Mouse (Mus musculus): ENCODE results near the gene Yipf3. TPM values are rescaled to one million over a fixed set of nuclear protein-coding genes. Genes with fewer than 3 reads are reported as not detected.

The Yipf3 gene
- 10 to 100 TPM; 55.3 to 56.7 TPM for total RNA-seq (2021)

- DNase-seq, result peak; percentile 96
- intact Hi-C loops (cut with DNase I), result no loop called here
Measured at GRCm38 (mm10) chr17:46247512-46248188, at the start of gene Yipf3, which contains the start of gene Polr1c. Yipf3 (plus strand) TSS chr17:46248080. Polr1c (minus strand) TSS chr17:46248054.

GRCm38 (mm10) chr17:46201151-46201550 lies 46.7 kb upstream of the Yipf3 start:
- intact Hi-C loops (cut with DNase I), result no loop called here
- no peak for DNase-seq

- peak; percentile 94 for DNase-seq
- intact Hi-C loops (cut with DNase I), result no loop called here
Measured at GRCm38 (mm10) chr17:46202421-46203071, 45.3 kb upstream of the Yipf3 start, which contains the start of the genes Polh and Xpo5. Polh (minus strand) TSS chr17:46202645. Xpo5 (plus strand) TSS chr17:46202782.

- intact Hi-C loops (cut with DNase I), result no loop called here
- DNase-seq, result no peak
Measured at GRCm38 (mm10) chr17:46203078-46203477, 44.8 kb upstream of the Yipf3 start.

- DNase-seq, result no peak
- intact Hi-C loops (cut with DNase I), result no loop called here
Measured at GRCm38 (mm10) chr17:46206676-46207075, 41.2 kb upstream of the Yipf3 start.

GRCm38 (mm10) chr17:46210550-46210949 lies 37.3 kb upstream of the Yipf3 start:
- intact Hi-C loops (cut with DNase I), result no loop called here
- DNase-seq, result no peak

GRCm38 (mm10) chr17:46221601-46222000 lies 26.3 kb upstream of the Yipf3 start:
- intact Hi-C loops (cut with DNase I), result loop anchor here (10.0 kb wide), 1 partner anchor 733 kb away; no protein-coding TSS in a partner anchor
- no peak for DNase-seq

GRCm38 (mm10) chr17:46227576-46227975 lies 20.3 kb upstream of the Yipf3 start:
- no peak for DNase-seq
- intact Hi-C loops (cut with DNase I), result loop anchor here (10.0 kb wide), 1 partner anchor 727 kb away; no protein-coding TSS in a partner anchor

GRCm38 (mm10) chr17:46236067-46236466 lies 11.8 kb upstream of the Yipf3 start:
- intact Hi-C loops (cut with DNase I), result no loop called here

GRCm38 (mm10) chr17:46237079-46237478 lies 10.8 kb upstream of the Yipf3 start:
- intact Hi-C loops (cut with DNase I), result no loop called here

More at GRCm38 (mm10) chr17:46236067-46236466, 11.8 kb upstream of the Yipf3 start:
- DNase-seq, result no peak

GRCm38 (mm10) chr17:46237480-46237879 lies 10.4 kb upstream of the Yipf3 start:
- intact Hi-C loops (cut with DNase I), result no loop called here
- DNase-seq, result no peak

More at GRCm38 (mm10) chr17:46237079-46237478, 10.8 kb upstream of the Yipf3 start:
- no peak for DNase-seq

- intact Hi-C loops (cut with DNase I), result no loop called here
- no peak for DNase-seq
Measured at GRCm38 (mm10) chr17:46239516-46240114, 8.3 kb upstream of the Yipf3 start.

- DNase-seq, result no peak
- intact Hi-C loops (cut with DNase I), result no loop called here
Measured at GRCm38 (mm10) chr17:46241471-46241870, 6.4 kb upstream of the Yipf3 start.

- no peak for DNase-seq
- intact Hi-C loops (cut with DNase I), result no loop called here
Measured at GRCm38 (mm10) chr17:46242274-46242673, 5.6 kb upstream of the Yipf3 start.

GRCm38 (mm10) chr17:46242993-46243392 lies 4.9 kb upstream of the Yipf3 start:
- intact Hi-C loops (cut with DNase I), result no loop called here
- DNase-seq, result no peak

- DNase-seq, result no peak
- intact Hi-C loops (cut with DNase I), result no loop called here
Measured at GRCm38 (mm10) chr17:46243624-46244023, 4.3 kb upstream of the Yipf3 start.

GRCm38 (mm10) chr17:46244579-46244978 lies 3.3 kb upstream of the Yipf3 start:
- intact Hi-C loops (cut with DNase I), result no loop called here
- no peak for DNase-seq

- intact Hi-C loops (cut with DNase I), result no loop called here
- DNase-seq, result no peak
Measured at GRCm38 (mm10) chr17:46248189-46248522, 276 bp downstream of the Yipf3 start.

GRCm38 (mm10) chr17:46251174-46251573 lies 3.3 kb downstream of the Yipf3 start:
- no peak for DNase-seq
- intact Hi-C loops (cut with DNase I), result no loop called here

- intact Hi-C loops (cut with DNase I), result no loop called here
- peak; percentile 45 for DNase-seq
Measured at GRCm38 (mm10) chr17:46252571-46253451, 4.9 kb downstream of the Yipf3 start.
